Mouse (Mus musculus) layer of hippocampus, postnatal 25 days (tissue): ENCODE measurements at regions not wholly inside any gene's neighbourhood (a gene's known extent, or its start where the extent isn't known, plus 50 kb on each side); places are given as distances from the start of the nearest gene placed in this dataset.

Experiments
- DNase-seq, 2 experiments: peaks; one replicate each; pipeline ENCODE4 v3.0.0; 2022; ENCODE audit warnings: mixed read lengths in 2 of 2, low spot score in 1 of 2; ENCODE audit errors: extremely low spot score in 1 of 2

GRCm38 (mm10) chr7:58557535-58557934, 98.4 kb upstream of the Atp10a start:
- no peak for DNase-seq

GRCm38 (mm10) chr7:58568807-58569206, 87.2 kb upstream of the Atp10a start:
- no peak for DNase-seq

- peak; percentile 12 to 53 for DNase-seq
Observed at GRCm38 (mm10) chr7:58584241-58584820, 71.6 kb upstream of the Atp10a start.

- DNase-seq = no peak
Observed at GRCm38 (mm10) chr7:58585626-58586256, 70.2 kb upstream of the Atp10a start.

- DNase-seq = no peak
Observed at GRCm38 (mm10) chr7:58595951-58596350, 60.0 kb upstream of the Atp10a start.
